1 mouse cellular context compared by ENCODE assay signal in genomic region chr2:25197191-25197590, GRCm38 (mm10).
TF ChIP-seq lines count a peak whose summit lies in the region.

No protein-coding gene starts in this region.

TF ChIP-seq in MEL, 35 proteins besides CTCF, POLR2A, EP300 and RAD21:
- TF ChIP-seq GATA1 (IDR thresholded peaks at IDR 0.05; ENCODE audit: low read depth, low read length) (no peak), TCF12 (IDR thresholded peaks at IDR 0.05; ENCODE audit: low read depth, low read length) (no peak), MAZ (IDR thresholded peaks at IDR 0.05; ENCODE audit: low read depth, low read length) (no peak), NRF1 (IDR thresholded peaks at IDR 0.05; ENCODE audit: insufficient read depth, low read depth, low read length, poor library complexity, severe bottlenecking) (no peak), GABPA (IDR thresholded peaks at IDR 0.05; ENCODE audit: low read depth, low read length) (no peak), UBTF (IDR thresholded peaks at IDR 0.05; ENCODE audit: borderline replicate concordance, insufficient read depth, low read depth, low read length) (no peak), RCOR1 (IDR thresholded peaks at IDR 0.05; ENCODE audit: low read depth, low read length) (no peak), ETS1 (IDR thresholded peaks at IDR 0.05; ENCODE audit: low read depth, low read length) (no peak), JUND (IDR thresholded peaks at IDR 0.05; ENCODE audit: low read depth, low read length) (no peak), POLR2AphosphoS2 (IDR thresholded peaks at IDR 0.05; ENCODE audit: low read length) (no peak), ZKSCAN1 (IDR thresholded peaks at IDR 0.05; ENCODE audit: low read depth, low read length) (no peak), TAL1 (IDR thresholded peaks at IDR 0.05; ENCODE audit: low read length) (no peak), USF1 (IDR thresholded peaks at IDR 0.05; ENCODE audit: low read depth, low read length) (no peak), MAFK (IDR thresholded peaks at IDR 0.05; ENCODE audit: borderline replicate concordance, low read depth, low read length) (no peak), MYB (IDR thresholded peaks at IDR 0.05; ENCODE audit: low read depth, low read length) (no peak), NELFE (IDR thresholded peaks at IDR 0.05; ENCODE audit: low read depth, low read length) (no peak), MAX (IDR thresholded peaks at IDR 0.05; ENCODE audit: low read length) (no peak), KAT2A (conservative IDR thresholded peaks at IDR 0.05; ENCODE audit: low read depth, low read length) (no peak)
